Mouse (Mus musculus) common myeloid progenitor, adult 5-6 weeks (primary cell): ENCODE measurements around the gene Gcm1. TPM values are rescaled to one million over a fixed set of nuclear protein-coding genes. Genes with fewer than 3 reads are reported as not detected.
"Not testable (repeated sequence)": the region's sequence is repeated elsewhere in the genome, so short reads cannot be mapped to it uniquely, and the experiment has no call there.

Experiments
- ATAC-seq: replicated peaks from 2 replicates; pipeline ENCODE4 v1.8.0; 2016; ENCODE audit warnings: low read depth, mild to moderate bottlenecking, moderate TSS enrichment, inconsistent platforms; ENCODE audit not compliant: poor library complexity, severe bottlenecking
- total RNA-seq: library from RNA; stranded (forward); fragments of 200-1000, 187-1606 nt; gene quantifications from 2 replicates; pipeline ENCODE4 v1.2.3, GENCODE M21; 2017

Gcm1 gene
- total RNA-seq, 1 experiment from 2014 or later: not detected

DNA sequence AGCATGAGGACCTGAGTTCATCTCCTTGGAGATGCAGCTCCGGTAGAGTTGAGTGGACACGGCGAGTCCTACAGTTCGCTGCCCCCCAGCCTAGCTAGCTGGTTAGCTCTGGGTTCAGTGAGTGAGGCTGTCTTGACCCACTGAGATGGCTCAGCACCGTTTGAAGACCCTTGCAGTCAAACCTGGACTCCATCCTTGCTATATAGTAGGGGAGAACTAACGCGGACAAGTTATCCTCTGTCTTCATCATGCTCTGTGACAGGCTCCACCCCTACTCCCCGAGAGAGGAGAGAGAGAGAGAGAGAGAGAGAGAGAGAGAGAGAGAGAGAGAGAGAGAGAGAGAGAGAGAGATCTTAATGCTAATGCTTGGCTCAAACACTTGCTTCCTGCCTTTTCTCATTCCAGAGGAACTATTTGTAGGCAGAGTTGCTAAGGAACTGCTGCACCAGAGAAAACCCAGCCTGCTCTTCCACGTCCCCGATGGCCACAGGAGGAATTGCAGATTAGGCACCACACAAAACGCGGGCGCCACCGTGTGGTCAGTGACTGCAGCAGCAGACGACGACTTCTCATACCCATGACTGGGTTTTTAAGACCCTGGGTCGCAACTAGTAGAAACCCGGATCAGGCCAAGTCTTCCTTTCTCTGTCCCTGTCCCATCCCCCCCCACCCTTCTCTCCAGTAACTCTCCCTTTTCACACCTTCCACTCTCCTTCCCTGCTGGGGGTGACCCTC is 12.8 kb upstream of the Gcm1 start:
- ATAC-seq: peak; percentile 100

DNA sequence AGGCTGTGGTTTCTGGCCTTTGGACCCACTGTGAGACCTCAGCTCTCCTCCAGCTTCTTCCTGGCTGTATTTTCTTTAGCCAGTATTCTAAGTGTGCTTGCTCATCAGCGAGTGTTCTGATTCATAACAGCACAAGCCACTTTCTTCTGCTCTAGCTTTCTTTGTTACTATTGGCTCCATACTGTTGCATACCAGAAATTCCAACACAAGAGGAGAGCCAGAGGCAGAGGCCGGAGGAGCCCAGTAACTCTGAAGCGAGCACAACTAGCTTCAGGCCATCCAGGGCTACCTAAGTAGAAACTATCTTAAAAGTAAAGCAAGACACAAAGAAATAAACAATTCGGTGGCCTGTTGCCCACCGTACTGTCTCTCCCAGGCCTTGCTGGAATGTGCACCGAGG is 6.6 kb upstream of the Gcm1 start:
- no peak for ATAC-seq

GRCm38 (mm10) chr9:78046755-78047154 is 5.0 kb upstream of the Gcm1 start:
- ATAC-seq: 0 out of 2 replicates have a peak, but pooled peaks have one; percentile 25

DNA sequence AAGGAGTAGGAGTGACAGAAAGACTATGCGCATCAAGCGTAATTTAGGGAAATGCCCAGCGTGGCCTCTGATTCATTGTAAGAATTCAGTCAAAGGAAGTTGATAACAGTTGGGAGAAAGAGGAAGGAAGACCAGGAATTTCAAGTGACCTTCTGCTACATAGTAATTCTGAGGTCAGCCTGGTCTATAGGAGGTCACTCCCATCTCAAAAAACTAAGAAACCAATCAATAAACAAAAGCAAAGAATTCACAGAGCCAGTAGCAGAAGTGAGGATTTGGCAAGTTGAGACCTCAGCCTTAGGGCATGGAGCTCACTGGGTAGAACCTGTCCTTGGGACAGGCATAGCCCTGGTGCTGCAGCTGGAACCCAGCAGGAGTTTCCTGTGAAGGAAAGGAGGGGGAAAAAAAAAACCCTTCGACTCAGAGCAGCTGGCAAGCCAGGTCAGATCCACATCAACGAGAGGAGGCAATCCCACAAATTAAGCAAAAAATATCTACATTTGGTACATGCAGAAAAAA is 1.2 kb upstream of the Gcm1 start:
- ATAC-seq: no peak

GRCm38 (mm10) chr9:78053821-78054220 is 2.1 kb downstream of the Gcm1 start:
- no peak for ATAC-seq

GRCm38 (mm10) chr9:78054298-78054697 is 2.6 kb downstream of the Gcm1 start:
- no peak for ATAC-seq

DNA sequence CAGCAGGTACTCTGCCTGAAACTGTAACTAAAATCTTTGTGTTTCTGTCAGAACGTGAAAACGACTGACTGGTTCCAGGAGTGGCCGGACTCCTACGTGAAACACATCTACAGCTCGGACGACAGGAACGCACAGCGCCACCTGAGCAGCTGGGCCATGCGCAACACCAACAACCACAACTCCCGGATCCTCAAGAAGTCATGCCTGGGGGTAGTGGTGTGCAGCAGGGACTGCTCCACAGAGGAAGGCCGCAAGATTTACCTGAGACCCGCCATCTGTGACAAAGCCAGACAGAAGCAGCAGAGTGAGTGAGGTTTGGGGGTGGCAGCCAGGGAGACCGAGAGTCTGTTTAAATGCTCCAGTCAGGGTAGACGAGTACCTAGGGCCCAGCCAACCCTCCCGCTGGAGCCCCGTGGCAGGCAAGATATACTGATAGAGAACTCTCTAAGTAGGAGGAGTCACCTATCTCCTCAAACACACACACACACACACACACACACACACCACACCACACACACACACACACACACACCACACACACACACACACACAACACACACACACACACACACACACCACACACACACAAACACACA is 7.9 kb downstream of the Gcm1 start:
- peak; percentile 52; the same call in 1 of the 2 replicates for ATAC-seq

DNA sequence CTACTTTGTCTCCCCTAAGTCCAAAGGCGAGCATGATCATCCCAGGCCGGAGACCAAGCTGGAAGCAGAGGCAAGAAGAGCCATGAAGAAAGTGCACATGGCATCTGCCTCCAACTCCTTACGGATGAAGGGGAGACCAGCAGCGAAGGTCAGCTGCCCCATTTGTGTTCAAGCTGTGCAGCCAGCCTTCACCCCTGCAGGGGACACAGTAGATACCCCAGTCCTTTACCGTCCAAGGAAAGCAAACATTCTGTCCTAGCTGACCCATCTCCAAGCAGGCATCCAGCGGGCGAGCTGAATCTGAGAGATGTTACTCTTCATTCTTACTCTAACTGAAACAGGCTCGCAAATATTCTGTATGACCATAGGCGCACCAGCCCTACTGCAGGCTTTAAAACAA is 10.7 kb downstream of the Gcm1 start:
- no peak for ATAC-seq

GRCm38 (mm10) chr9:78064121-78064520 is 12.4 kb downstream of the Gcm1 start:
- no peak for ATAC-seq

GRCm38 (mm10) chr9:78070496-78070895 is 18.8 kb downstream of the Gcm1 start:
- no peak for ATAC-seq

DNA sequence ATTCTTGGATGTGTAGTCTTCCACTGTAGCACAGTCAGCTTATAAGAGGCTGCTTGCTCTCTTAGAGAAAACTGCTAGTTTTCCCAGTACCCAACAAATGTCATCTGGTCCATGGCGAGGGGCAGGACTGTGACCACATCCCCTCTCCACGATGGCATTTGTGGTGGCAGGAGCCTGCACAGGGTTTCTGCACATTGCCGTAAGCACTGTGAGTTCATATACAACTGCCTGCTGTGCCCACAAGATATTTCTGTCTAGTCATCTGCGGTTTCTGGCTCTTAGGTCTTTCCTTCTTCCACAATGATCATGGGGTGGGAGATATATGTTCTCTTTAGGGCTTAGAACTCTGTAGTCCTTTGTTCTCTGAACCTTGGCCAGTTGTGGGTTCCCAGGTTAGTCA is 19.9 kb downstream of the Gcm1 start:
- peak; percentile 99 for ATAC-seq

DNA sequence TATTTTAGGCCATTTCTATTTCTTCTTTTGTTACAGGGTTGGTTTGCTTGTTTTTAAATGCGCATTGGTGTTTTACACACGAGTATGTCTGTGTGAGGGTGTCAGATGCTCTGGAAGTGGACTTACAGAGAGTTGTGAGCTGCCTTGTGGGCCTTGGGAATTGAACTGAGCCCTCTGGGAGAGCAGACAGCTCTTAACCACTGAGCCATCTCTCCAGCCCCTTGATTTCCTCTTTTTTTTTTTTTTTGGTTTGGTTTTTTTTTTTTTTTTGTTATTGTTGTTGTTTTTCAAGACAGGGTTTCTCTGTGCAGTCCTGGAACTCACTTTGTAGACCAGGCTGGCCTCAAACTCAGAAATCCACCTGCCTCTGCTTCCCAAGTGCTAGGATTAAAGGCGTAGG is 21.6 kb downstream of the Gcm1 start:
- ATAC-seq: not testable (repeated sequence)

- ATAC-seq: no peak
Measured at GRCm38 (mm10) chr9:78073713-78074340, 22.1 kb downstream of the Gcm1 start.

- ATAC-seq: no peak
Measured at GRCm38 (mm10) chr9:78075256-78075655, 23.5 kb downstream of the Gcm1 start.

DNA sequence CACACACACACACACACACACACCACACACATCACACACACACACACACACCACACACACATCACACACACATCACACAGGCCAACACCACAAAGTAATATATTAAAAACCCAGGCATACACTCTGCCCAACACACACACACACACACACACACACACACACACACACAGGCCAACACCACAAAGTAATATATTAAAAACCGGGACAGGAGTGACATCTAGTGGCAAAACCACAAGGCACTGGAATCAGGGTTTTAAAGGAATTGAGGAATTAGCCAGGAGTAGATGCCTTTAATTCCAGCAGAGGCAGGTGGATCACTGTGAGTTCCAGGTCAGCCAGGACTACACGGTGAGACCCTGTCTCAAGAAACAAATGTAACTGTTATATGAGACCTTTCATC is 26.5 kb downstream of the Gcm1 start:
- peak; percentile 70 for ATAC-seq

DNA sequence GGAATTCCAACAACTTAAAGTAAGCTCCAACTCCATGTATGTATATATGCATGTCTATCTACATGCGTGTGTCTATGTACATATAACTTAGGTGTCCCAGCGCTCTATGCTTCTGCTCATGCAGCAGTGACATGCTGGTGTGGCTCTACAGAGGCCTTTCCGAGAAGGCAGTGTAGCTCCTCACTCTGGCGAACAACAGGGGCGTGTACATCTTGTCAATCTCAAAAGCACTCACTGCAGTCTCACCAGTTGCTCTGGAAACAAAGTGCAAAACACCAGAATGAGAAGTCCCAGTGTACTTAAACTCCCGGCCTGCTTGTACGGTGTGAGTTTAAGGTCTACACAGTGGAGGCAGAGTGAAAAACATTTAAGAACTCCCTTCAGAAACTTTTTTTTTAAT is 30.1 kb downstream of the Gcm1 start:
- no peak for ATAC-seq

GRCm38 (mm10) chr9:78084341-78084740 is 32.6 kb downstream of the Gcm1 start:
- no peak for ATAC-seq

- peak; percentile 93 for ATAC-seq
Measured at GRCm38 (mm10) chr9:78085722-78086287, 34.1 kb downstream of the Gcm1 start.

DNA sequence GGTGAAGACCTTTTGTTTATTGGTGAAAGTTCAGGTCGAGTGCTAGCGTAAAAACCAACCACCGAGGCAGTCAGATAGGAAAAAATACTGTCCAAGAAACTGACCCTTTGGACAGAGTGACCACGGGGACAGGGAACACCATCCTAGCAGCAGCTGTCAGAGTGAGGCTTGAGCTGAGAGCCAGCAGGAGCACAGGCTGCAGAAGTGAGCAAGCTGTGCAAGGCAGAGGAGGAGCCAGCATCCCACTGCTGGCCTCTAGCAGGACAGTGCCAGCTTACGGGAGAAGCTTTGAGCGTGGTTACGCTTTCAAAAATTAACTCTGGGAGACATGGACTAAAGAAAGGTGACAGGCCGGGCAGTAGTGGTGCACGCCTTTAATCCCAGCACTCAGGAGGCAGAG is 36.0 kb downstream of the Gcm1 start:
- ATAC-seq: no peak

DNA sequence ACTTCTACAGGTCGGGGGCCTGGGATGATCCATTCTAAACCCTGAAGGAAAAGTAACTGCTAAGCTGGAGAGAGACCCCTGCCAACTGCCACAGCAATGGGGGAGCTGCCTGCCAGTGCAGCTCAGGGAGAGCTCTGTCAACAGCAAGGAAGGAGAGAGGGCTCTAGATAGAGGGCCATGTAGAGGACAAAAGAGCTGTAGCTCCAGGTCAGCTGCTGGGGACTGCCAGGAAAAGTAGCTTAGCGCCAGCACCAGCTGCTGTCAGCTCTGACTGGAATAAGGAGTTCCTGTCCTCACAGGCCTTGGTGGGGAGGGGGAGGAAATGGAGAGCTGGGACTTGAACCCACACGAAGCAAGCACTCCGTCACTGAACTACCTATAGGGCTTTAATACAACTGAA is 36.8 kb downstream of the Gcm1 start:
- no peak for ATAC-seq

- no peak for ATAC-seq
Measured at GRCm38 (mm10) chr9:78088971-78089370, 37.2 kb downstream of the Gcm1 start.
